Mouse (Mus musculus): Measurements from ENCODE around the gene Pml. TPM values are rescaled to one million over a fixed set of nuclear protein-coding genes. Genes with fewer than 3 reads are reported as not detected.
A peak's percentile ranks its signal among the peaks of the same experiment; 100 is the strongest.

Gene Pml
- polyA plus RNA-seq, 1 experiment from 2014 or later, result 6.4 TPM

GRCm38 (mm10) chr9:58289901-58290300, 40.3 kb upstream of the Pml start:
- no peak for TF ChIP-seq CTCF (IDR thresholded peaks at IDR 0.05)
- no peak for TF ChIP-seq EP300 (IDR thresholded peaks at IDR 0.05)
- no peak for ATAC-seq
- Histone ChIP-seq H3K9me3 (ENCODE audit: low read length) (no peaks in the 10 kb centered on the region), H3K4me3 (ENCODE audit: low read depth, low read length) (no peak overlapping the region), H3K27me3 (replicated peaks; ENCODE audit: insufficient read depth, low read length) (no peaks in the 10 kb centered on the region), H3K36me3 (ENCODE audit: insufficient read depth, low read length) (no peaks in the 10 kb centered on the region), H3K27ac (ENCODE audit: low read length) (no peak overlapping the region), H3K4me1 (ENCODE audit: insufficient read depth, low read depth, low read length) (no peaks in the 10 kb centered on the region), H3K9ac (replicated peaks; ENCODE audit: low read depth) (no peak overlapping the region), H3K4me2 (replicated peaks; ENCODE audit: low read depth, low read length) (no peak overlapping the region)
- DNase-seq (ENCODE audit: low spot score), result no peak
- WGBS, result 68% methylated on average over 2 of the region's 2 CpGs

- Histone ChIP-seq H3K27ac (ENCODE audit: low read length) (no peak overlapping the region), H3K36me3 (ENCODE audit: insufficient read depth, low read length) (no peaks in the 10 kb centered on the region)
Observed at GRCm38 (mm10) chr9:58289090-58289489, 39.5 kb upstream of the Pml start.

GRCm38 (mm10) chr9:58283431-58283830, 33.8 kb upstream of the Pml start:
- WGBS, result 37% methylated on average over 7 of the region's 7 CpGs
- Histone ChIP-seq H3K9ac (replicated peaks; ENCODE audit: low read depth) (no peak overlapping the region), H3K36me3 (ENCODE audit: insufficient read depth, low read length) (no peaks in the 10 kb centered on the region), H3K4me2 (replicated peaks; ENCODE audit: low read depth, low read length) (no peak overlapping the region), H3K27ac (ENCODE audit: low read length) (no peak overlapping the region; the same call in 1 of the 2 replicates), H3K27me3 (replicated peaks; ENCODE audit: insufficient read depth, low read length) (no peaks in the 10 kb centered on the region), H3K4me3 (ENCODE audit: low read depth, low read length) (no peak overlapping the region), H3K9me3 (ENCODE audit: low read length) (no peaks in the 10 kb centered on the region), H3K4me1 (ENCODE audit: insufficient read depth, low read depth, low read length) (no peaks in the 10 kb centered on the region)
- TF ChIP-seq EP300 (IDR thresholded peaks at IDR 0.05) (no peak), CTCF (IDR thresholded peaks at IDR 0.05) (no peak)
- DNase-seq (ENCODE audit: low spot score) (peak; percentile 65), ATAC-seq (peak; percentile 67)

More at GRCm38 (mm10) chr9:58289090-58289489, 39.5 kb upstream of the Pml start:
- WGBS, result 58% methylated on average over 1 of the region's 1 CpGs
- DNase-seq (ENCODE audit: low spot score) (no peak), ATAC-seq (no peak)
- Histone ChIP-seq H3K27me3 (replicated peaks; ENCODE audit: insufficient read depth, low read length) (no peaks in the 10 kb centered on the region), H3K9me3 (ENCODE audit: low read length) (no peaks in the 10 kb centered on the region), H3K9ac (replicated peaks; ENCODE audit: low read depth) (no peak overlapping the region), H3K4me3 (ENCODE audit: low read depth, low read length) (no peak overlapping the region), H3K4me1 (ENCODE audit: insufficient read depth, low read depth, low read length) (no peaks in the 10 kb centered on the region), H3K4me2 (replicated peaks; ENCODE audit: low read depth, low read length) (no peak overlapping the region)
- TF ChIP-seq EP300 (IDR thresholded peaks at IDR 0.05) (no peak), CTCF (IDR thresholded peaks at IDR 0.05) (no peak)

GRCm38 (mm10) chr9:58281597-58281996, 32.0 kb upstream of the Pml start:
- no peaks in the 10 kb centered on the region for H3K27me3 ChIP-seq (replicated peaks; ENCODE audit: insufficient read depth, low read length)
- H3K9ac ChIP-seq (replicated peaks; ENCODE audit: low read depth), result no peak overlapping the region
- no peak overlapping the region for H3K4me3 ChIP-seq (ENCODE audit: low read depth, low read length)
- H3K9me3 ChIP-seq (ENCODE audit: low read length), result no peaks in the 10 kb centered on the region
- DNase-seq (ENCODE audit: low spot score) (no peak), ATAC-seq (no peak)
- TF ChIP-seq EP300 (IDR thresholded peaks at IDR 0.05), result no peak
- peak; percentile 75 for TF ChIP-seq CTCF (IDR thresholded peaks at IDR 0.05)
- WGBS, result 48% methylated on average over 3 of the region's 3 CpGs
- no peak overlapping the region for H3K4me2 ChIP-seq (replicated peaks; ENCODE audit: low read depth, low read length)
- no peaks in the 10 kb centered on the region for H3K36me3 ChIP-seq (ENCODE audit: insufficient read depth, low read length)
- no peaks in the 10 kb centered on the region for H3K4me1 ChIP-seq (ENCODE audit: insufficient read depth, low read depth, low read length)
- no peak overlapping the region for H3K27ac ChIP-seq (ENCODE audit: low read length)

GRCm38 (mm10) chr9:58280259-58281109, 30.9 kb upstream of the Pml start:
- Histone ChIP-seq H3K27me3 (replicated peaks; ENCODE audit: insufficient read depth, low read length) (no peaks in the 10 kb centered on the region), H3K9me3 (ENCODE audit: low read length) (no peaks in the 10 kb centered on the region), H3K4me1 (ENCODE audit: insufficient read depth, low read depth, low read length) (peaks cover 4% of the 10 kb centered on the region), H3K9ac (replicated peaks; ENCODE audit: low read depth) (no peak overlapping the region), H3K27ac (ENCODE audit: low read length) (no peak overlapping the region), H3K36me3 (ENCODE audit: insufficient read depth, low read length) (no peaks in the 10 kb centered on the region), H3K4me3 (ENCODE audit: low read depth, low read length) (no peak overlapping the region), H3K4me2 (replicated peaks; ENCODE audit: low read depth, low read length) (no peak overlapping the region)
- peak; percentile 85 for ATAC-seq
- 30% methylated on average over 9 of the region's 9 CpGs for WGBS
- TF ChIP-seq EP300 (IDR thresholded peaks at IDR 0.05), result 0 out of 2 replicates have a peak, but pooled peaks have one; percentile 33
- peak; percentile 89 for TF ChIP-seq CTCF (IDR thresholded peaks at IDR 0.05)
- peak; percentile 97 for DNase-seq (ENCODE audit: low spot score)

- H3K4me1 ChIP-seq (ENCODE audit: insufficient read depth, low read depth, low read length), result peaks cover 7% of the 10 kb centered on the region
- DNase-seq (ENCODE audit: low spot score) (no peak), ATAC-seq (no peak)
- no peaks in the 10 kb centered on the region for H3K27me3 ChIP-seq (replicated peaks; ENCODE audit: insufficient read depth, low read length)
- H3K9ac ChIP-seq (replicated peaks; ENCODE audit: low read depth), result no peak overlapping the region
- no peak overlapping the region for H3K27ac ChIP-seq (ENCODE audit: low read length)
- H3K4me2 ChIP-seq (replicated peaks; ENCODE audit: low read depth, low read length), result no peak overlapping the region
- no peaks in the 10 kb centered on the region for H3K36me3 ChIP-seq (ENCODE audit: insufficient read depth, low read length)
- no peak overlapping the region for H3K4me3 ChIP-seq (ENCODE audit: low read depth, low read length)
- WGBS, result 41% methylated on average over 5 of the region's 5 CpGs
- no peaks in the 10 kb centered on the region for H3K9me3 ChIP-seq (ENCODE audit: low read length)
- TF ChIP-seq CTCF (IDR thresholded peaks at IDR 0.05) (no peak), EP300 (IDR thresholded peaks at IDR 0.05) (no peak)
Observed at GRCm38 (mm10) chr9:58279780-58280179, 30.2 kb upstream of the Pml start.
